Comparison of ENCODE assay signal across 8 mouse cellular contexts in the genomic region with DNA sequence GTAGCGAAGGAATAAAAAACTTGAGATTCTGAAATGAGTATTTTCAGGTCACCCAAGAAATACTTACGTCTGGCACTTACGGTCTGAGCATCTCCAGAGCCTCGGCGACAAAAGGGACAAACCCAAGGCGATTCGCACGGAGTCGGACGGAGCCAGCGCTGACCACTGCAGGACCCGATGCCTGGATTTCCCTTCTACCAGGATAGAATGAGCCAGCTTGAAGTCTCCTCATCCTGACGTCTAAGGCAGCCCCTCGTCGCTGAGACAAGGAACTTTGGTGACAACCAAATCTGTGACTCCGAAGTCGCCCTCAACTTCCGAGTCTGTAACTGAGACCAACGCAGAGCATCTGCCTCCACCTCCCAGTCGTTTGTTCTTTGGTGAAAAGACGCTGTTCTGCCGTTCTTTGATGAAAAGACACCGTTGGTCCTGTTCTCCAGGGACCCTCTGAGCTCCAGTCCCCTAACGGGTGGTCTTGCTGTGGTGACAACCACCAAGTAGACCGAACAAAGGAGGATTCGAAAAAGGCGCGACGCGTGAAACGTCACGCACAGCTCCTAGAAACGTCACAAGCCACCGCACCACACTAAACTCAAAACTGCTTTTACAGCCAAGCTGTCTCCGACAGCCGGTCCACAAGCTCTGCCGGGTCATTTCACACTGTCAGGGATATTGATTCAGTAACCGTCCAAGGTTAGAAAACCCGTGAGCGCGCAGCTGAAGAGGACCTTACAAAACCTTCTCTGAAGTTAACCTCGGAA. TPM values are rescaled to one million over a fixed set of nuclear protein-coding genes. Genes with fewer than 3 reads are reported as not detected.
DNase-seq lines count a peak whose midpoint lies in the region; ATAC-seq lines count a peak whose summit lies in the region.

No protein-coding gene starts in this region.

- intact Hi-C loops in heart, postnatal 10 days (cut with DNase I) = no loop called here

- DNase-seq in heart, postnatal 10 days = no peak
- peak; percentile 21 for DNase-seq in R1 (ENCODE audit: low read depth, low spot score)
- peak; percentile 62 for DNase-seq in hindbrain, embryonic 10.5 days (ENCODE audit: low spot score)
- peak; percentile 68 for DNase-seq in midbrain, embryonic 10.5 days (ENCODE audit: low spot score)
- no peak for DNase-seq in urinary bladder, postnatal 14 days (ENCODE audit: low spot score)
- DNase-seq in cerebellum, adult 18-20 months = no peak

- peak overlapping the region; percentile 75 for H3K4me2 ChIP-seq in heart, embryonic 11.5 days

- H3K27me3 ChIP-seq in heart, embryonic 11.5 days (ENCODE audit: control insufficient read depth, insufficient read depth, low read length) = peaks cover 26% of the 10 kb centered on the region
- peaks cover 71% of the 10 kb centered on the region for H3K27me3 ChIP-seq in hindbrain, embryonic 10.5 days (ENCODE audit: insufficient read depth, poor library complexity, severe bottlenecking)
- H3K27me3 ChIP-seq in midbrain, embryonic 10.5 days (ENCODE audit: low read depth, poor library complexity, severe bottlenecking) = peaks cover 82% of the 10 kb centered on the region

- H3K9me3 ChIP-seq in heart, embryonic 11.5 days (replicated peaks; ENCODE audit: control insufficient read depth, low read length) = no peaks in the 10 kb centered on the region
- no peaks in the 10 kb centered on the region for H3K9me3 ChIP-seq in hindbrain, embryonic 10.5 days
- no peaks in the 10 kb centered on the region for H3K9me3 ChIP-seq in midbrain, embryonic 10.5 days (replicated peaks)

- ATAC-seq in heart, embryonic 11.5 days (replicated peaks; ENCODE audit: insufficient number of reproducible peaks, low FRiP score, low TSS enrichment) = no peak
- no peak for ATAC-seq in inflammation-experienced regulatory T-cells, adult 6 months

- peak overlapping the region; percentile 17; the same call in 1 of the 2 replicates for H3K9ac ChIP-seq in heart, embryonic 11.5 days (ENCODE audit: low read depth, low read length)

- H3K4me1 ChIP-seq in heart, embryonic 11.5 days (ENCODE audit: control insufficient read depth, insufficient read depth, low read length) = no peaks in the 10 kb centered on the region
- H3K4me1 ChIP-seq in hindbrain, embryonic 10.5 days (replicated peaks) = peaks cover 26% of the 10 kb centered on the region
- peaks cover 25% of the 10 kb centered on the region for H3K4me1 ChIP-seq in midbrain, embryonic 10.5 days

- 1% methylated on average over 42 of the region's 42 CpGs for WGBS in heart, embryonic 11.5 days (ENCODE audit: insufficient replicate concordance)
- WGBS in hindbrain, embryonic 10.5 days = under 1% methylated on average over 42 of the region's 42 CpGs
- WGBS in midbrain, embryonic 10.5 days = 1% methylated on average over 42 of the region's 42 CpGs

- H3K36me3 ChIP-seq in heart, embryonic 11.5 days (ENCODE audit: control insufficient read depth, insufficient read depth, low read length) = no peaks in the 10 kb centered on the region
- no peaks in the 10 kb centered on the region for H3K36me3 ChIP-seq in hindbrain, embryonic 10.5 days
- no peaks in the 10 kb centered on the region for H3K36me3 ChIP-seq in midbrain, embryonic 10.5 days

- no peak overlapping the region for H3K27ac ChIP-seq in heart, embryonic 11.5 days (ENCODE audit: low read depth, low read length)
- peak overlapping the region; percentile 62 for H3K27ac ChIP-seq in hindbrain, embryonic 10.5 days
- peak overlapping the region; percentile 61 for H3K27ac ChIP-seq in midbrain, embryonic 10.5 days (replicated peaks)

- peak overlapping the region; percentile 49 for H3K4me3 ChIP-seq in heart, embryonic 11.5 days (ENCODE audit: low read depth, low read length)
- peak overlapping the region; percentile 57 for H3K4me3 ChIP-seq in hindbrain, embryonic 10.5 days
- H3K4me3 ChIP-seq in midbrain, embryonic 10.5 days = peak overlapping the region; percentile 57

RNA-seq across cellular contexts. Expression of a gene that starts 55.9 kb away (rescaled TPM):
- polyA plus RNA-seq in heart, embryonic 11.5 days (2014; fragmentation: Nextera tagmentation; extraction: Ambion mirVana) = 43.4 and 43.7 TPM in 2 replicates
- 10 to 100 TPM; 18.9 to 21.7 TPM for total RNA-seq in heart, postnatal 10 days (2021)
- 42.3 and 54.0 TPM in 2 replicates for polyA plus RNA-seq in hindbrain, embryonic 10.5 days (2016; fragmentation: Nextera tagmentation; extraction: Ambion mirVana)
- 55.6 and 58.6 TPM in 2 replicates for polyA plus RNA-seq in midbrain, embryonic 10.5 days (2016; fragmentation: Nextera tagmentation; extraction: Ambion mirVana)
- polyA plus RNA-seq in inflammation-experienced regulatory T-cells, adult 6 months (2017; shearing (Covaris generic)) = 10 to 100 TPM; 28.6 to 33.1 (median 30.2) TPM

Comparison
In these comparisons a context has a peak if more than half of its experiments do, and no peak if none do; other contexts are left out.
1. DNase-seq: peak in R1 (single experiment), hindbrain, embryonic 10.5 days (single experiment) and midbrain, embryonic 10.5 days (single experiment); none in heart, postnatal 10 days (0 of 2), urinary bladder, postnatal 14 days (single experiment) and cerebellum, adult 18-20 months (0 of 2).
2. Peak in every context shown above with its lines, with median percentiles within 50 percentile points of each other: H3K4me3 ChIP-seq.